Mouse (Mus musculus) ES-E14 (cell line): ENCODE results near the gene Zscan4-ps2.
"Not testable (repeated sequence)": the region's sequence is repeated elsewhere in the genome, so short reads cannot be mapped to it uniquely, and the experiment has no call there.

Experiments used
- ZC3H11A ChIP-seq: IDR thresholded peaks from 2 replicates; pipeline ENCODE4 v1.6.1; 2012; ENCODE audit warnings: low read depth, mild to moderate bottlenecking, inconsistent platforms, low read length, borderline replicate concordance
- ZNF384 ChIP-seq: IDR thresholded peaks from 2 replicates; pipeline ENCODE4 v1.6.1; 2012; ENCODE audit warnings: low read depth, low read length, inconsistent platforms

DNA sequence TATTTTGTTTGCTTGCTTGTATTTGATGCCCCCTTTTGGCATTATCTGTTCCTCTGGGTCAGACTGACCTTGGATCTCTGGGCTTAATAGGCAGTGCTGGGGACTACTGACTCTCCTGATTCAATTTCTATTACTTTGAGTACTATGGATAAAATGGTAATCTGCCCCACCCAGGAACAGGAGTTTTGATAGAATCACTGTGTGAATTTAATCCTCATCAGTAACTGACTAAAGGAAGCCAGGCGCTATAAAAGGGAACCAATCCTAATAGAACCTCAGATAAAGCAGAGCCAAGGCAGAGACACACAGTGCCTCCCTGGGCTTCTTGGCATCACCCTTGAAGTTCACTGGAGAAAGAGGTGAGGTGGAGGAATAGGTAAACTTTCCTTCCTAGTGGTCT lies at the start of gene Zscan4-ps2:
- TF ChIP-seq ZC3H11A, ZNF384: not testable (repeated sequence)
